Mouse (Mus musculus): ENCODE results near the gene Lifr. TPM values are rescaled to one million over a fixed set of nuclear protein-coding genes. Genes with fewer than 3 reads are reported as not detected.

Lifr gene
- total RNA-seq (2023): 1 to 10 TPM; 1.2 to 2.0 TPM

DNA sequence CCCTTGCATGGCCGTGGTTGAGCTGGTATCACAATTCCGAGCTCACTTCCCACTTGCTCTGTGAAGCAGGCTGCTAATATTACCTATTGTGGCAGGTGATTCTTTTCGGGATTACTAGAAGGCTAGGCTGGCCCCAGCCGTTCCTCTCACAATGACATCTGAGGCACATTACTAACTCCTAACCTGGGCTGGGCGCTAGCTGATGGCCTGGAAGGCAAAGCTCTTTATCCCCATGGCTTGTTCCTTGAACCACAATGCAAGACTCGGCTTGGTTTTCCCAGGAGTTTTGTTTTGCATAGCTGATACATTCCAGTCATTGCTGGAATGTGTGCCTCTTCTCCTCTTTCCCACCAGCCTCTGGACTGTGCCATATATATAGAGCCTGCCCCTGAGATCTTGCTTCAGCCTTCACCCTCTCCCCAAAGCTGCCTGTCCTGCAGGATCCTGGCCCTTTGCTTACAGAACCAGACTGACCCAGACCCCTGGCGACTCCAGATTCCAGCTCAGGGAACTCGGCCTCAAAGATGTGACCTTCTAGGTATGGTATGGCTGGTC is at the start of gene Lifr:
Gene Lifr, plus strand, starts transcription at position 404 of the 555 bp plus-strand sequence.

Other genes with a start within 250 kb of the Lifr start
- gene Osmr, start 215.6 kb upstream of the Lifr start, total RNA-seq (2023): not detected

All from T-cell, adult 66 days (primary cell).